Mouse (Mus musculus) myocyte (in vitro differentiated cells): ENCODE results near the gene Bcl9. TPM values are rescaled to one million over a fixed set of nuclear protein-coding genes. Genes with fewer than 3 reads are reported as not detected.

Experiments used
- H3K27me3 ChIP-seq: one replicate; pipeline ENCODE4 v1.6.1; 2011; ENCODE audit not compliant: control insufficient read depth, insufficient read depth, insufficient read length
- H3K36me3 ChIP-seq: one replicate; pipeline ENCODE4 v1.6.1; 2011; ENCODE audit not compliant: control insufficient read depth, insufficient read depth
- H3K4me2 ChIP-seq: one replicate; pipeline ENCODE4 v1.6.1; 2011; ENCODE audit warnings: low read depth, control low read depth
- H3K4me3 ChIP-seq: one replicate; pipeline ENCODE4 v1.5.1; 2011; ENCODE audit warnings: mild to moderate bottlenecking, control low read depth, moderate library complexity
- H3K79me2 ChIP-seq: one replicate; pipeline ENCODE4 v1.6.1; 2011; ENCODE audit not compliant: control insufficient read depth, insufficient read depth
- H3ac ChIP-seq: one replicate; pipeline ENCODE4 v1.6.1; 2011; ENCODE audit not compliant: control insufficient read depth, insufficient read length
- CEBPB ChIP-seq: IDR thresholded peaks from 2 replicates; pipeline ENCODE4 v1.6.1; 2011; ENCODE audit warnings: mild to moderate bottlenecking, moderate library complexity; ENCODE audit not compliant: poor library complexity, insufficient read depth, severe bottlenecking
- E2F4 ChIP-seq: IDR thresholded peaks from one replicate; pipeline ENCODE4 v1.6.1; 2011; ENCODE audit warnings: mild to moderate bottlenecking, control low read depth, moderate library complexity; ENCODE audit not compliant: insufficient read depth
- MAX ChIP-seq: IDR thresholded peaks from one replicate; pipeline ENCODE4 v1.6.1; 2011; ENCODE audit warnings: low read depth, mild to moderate bottlenecking, control low read depth
- MYOD1 ChIP-seq, 3 experiments: IDR thresholded peaks; one replicate each; pipeline ENCODE4 v1.6.1; 2011; ENCODE audit warnings: control low read depth in 2 of 3, low read depth in 2 of 3, mild to moderate bottlenecking in 2 of 3, moderate library complexity in 1 of 3; ENCODE audit not compliant: insufficient read length in 2 of 3, control insufficient read depth in 1 of 3
- MYOG ChIP-seq, 3 experiments: IDR thresholded peaks; one replicate each; pipeline ENCODE4 v1.6.1; 2011; ENCODE audit warnings: control low read depth in 2 of 3, low read depth in 2 of 3, mild to moderate bottlenecking in 2 of 3; ENCODE audit not compliant: insufficient read length in 2 of 3, control insufficient read depth in 1 of 3, insufficient read depth in 1 of 3
- POLR2A ChIP-seq: IDR thresholded peaks from one replicate; pipeline ENCODE4 v1.6.1; 2011; ENCODE audit warnings: low read depth, mild to moderate bottlenecking, control low read depth, moderate library complexity; ENCODE audit not compliant: insufficient read length
- POLR2AphosphoS2 ChIP-seq: IDR thresholded peaks from one replicate; pipeline ENCODE4 v1.6.1; 2011; ENCODE audit warnings: low read depth, control low read depth; ENCODE audit not compliant: insufficient read length
- REST ChIP-seq: IDR thresholded peaks from one replicate; pipeline ENCODE4 v1.6.1; 2011; ENCODE audit warnings: mild to moderate bottlenecking, control low read depth, moderate library complexity; ENCODE audit not compliant: insufficient read depth, insufficient read length
- SRF ChIP-seq: IDR thresholded peaks from one replicate; pipeline ENCODE4 v1.6.1; 2011; ENCODE audit warnings: low read depth; ENCODE audit not compliant: control insufficient read depth, insufficient read length
- TCF12 ChIP-seq: IDR thresholded peaks from one replicate; pipeline ENCODE4 v1.6.1; 2011; ENCODE audit warnings: mild to moderate bottlenecking, control low read depth; ENCODE audit not compliant: poor library complexity, insufficient read depth, severe bottlenecking
- TCF3 ChIP-seq: IDR thresholded peaks from one replicate; pipeline ENCODE4 v1.6.1; 2011; ENCODE audit warnings: low read depth, control low read depth; ENCODE audit not compliant: insufficient read length
- USF1 ChIP-seq: IDR thresholded peaks from one replicate; pipeline ENCODE4 v1.6.1; 2011; ENCODE audit warnings: low read depth, mild to moderate bottlenecking, control low read depth, moderate library complexity
- polyA plus RNA-seq: library from polyadenylated mRNA; unstranded; fragments of >200 nt; fragmentation: generic; extraction: Trizol; gene quantifications from one replicate; pipeline ENCODE4 v1.2.1, GENCODE M21; 2012; ENCODE audit warnings: missing spikeins

The Bcl9 gene
- polyA plus RNA-seq, 1 experiment, result 5.7 TPM

DNA sequence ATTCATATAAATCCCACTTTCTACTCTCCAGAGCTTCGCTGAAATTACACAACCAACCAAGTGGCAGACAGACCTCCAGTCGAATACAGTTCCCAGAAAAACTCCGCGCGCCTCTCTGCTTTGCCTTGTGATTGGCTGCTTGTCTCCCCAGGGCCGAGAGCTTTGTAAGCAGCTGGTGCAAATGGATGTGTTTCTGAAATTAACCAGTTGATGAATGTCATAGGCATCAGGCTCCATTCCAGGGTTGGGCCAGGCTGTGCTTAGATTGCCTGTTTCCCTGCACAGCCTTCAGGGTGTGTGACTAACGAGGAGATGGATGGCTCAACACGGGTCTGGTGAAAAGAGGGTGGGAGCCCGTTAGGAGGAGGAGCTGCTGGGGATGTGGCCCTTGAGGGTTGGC, 36.9 kb upstream of the Bcl9 start:
- Histone ChIP-seq H3K36me3 (no peaks in the 10 kb centered on the region), H3K4me3 (no peak overlapping the region), H3K4me2 (no peak overlapping the region), H3K27me3 (peaks cover 4% of the 10 kb centered on the region), H3ac (no peak overlapping the region), H3K79me2 (no peaks in the 10 kb centered on the region)
- TF ChIP-seq POLR2A (no peak), E2F4 (no peak), MYOD1 (IDR thresholded peaks at IDR 0.05; ENCODE audit: control insufficient read depth in 1 of 3, insufficient read length in 2 of 3, low read depth in 2 of 3) (no peak), REST (no peak), POLR2AphosphoS2 (no peak)

DNA sequence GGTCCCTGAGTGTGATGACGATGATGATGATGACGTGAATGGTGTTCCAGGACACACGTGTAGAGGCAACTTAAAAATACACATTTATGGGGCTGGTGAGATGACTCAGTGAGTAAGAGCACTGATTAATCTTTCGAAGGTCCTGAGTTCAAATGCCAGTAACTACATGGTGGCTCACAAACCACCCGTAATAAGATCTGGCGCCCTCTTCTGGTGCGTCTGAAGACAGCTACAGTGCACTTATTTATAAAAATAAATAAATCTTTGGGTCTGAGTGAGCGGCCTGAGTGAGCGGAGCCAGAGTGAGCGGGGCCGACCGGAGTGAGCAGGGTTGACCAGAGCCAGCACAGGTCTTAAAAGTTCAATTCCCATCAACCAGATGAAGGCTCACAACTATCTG, 34.5 kb upstream of the Bcl9 start:
- no peak overlapping the region for H3K4me2 ChIP-seq
- H3K79me2 ChIP-seq, result no peaks in the 10 kb centered on the region
- H3K27me3 ChIP-seq, result peaks cover 4% of the 10 kb centered on the region
- H3ac ChIP-seq, result no peak overlapping the region
- no peak for TF ChIP-seq MYOG (IDR thresholded peaks at IDR 0.05; ENCODE audit: control insufficient read depth in 1 of 3, insufficient read depth in 1 of 3, insufficient read length in 2 of 3, low read depth in 2 of 3)
- no peak overlapping the region for H3K4me3 ChIP-seq
- no peaks in the 10 kb centered on the region for H3K36me3 ChIP-seq

DNA sequence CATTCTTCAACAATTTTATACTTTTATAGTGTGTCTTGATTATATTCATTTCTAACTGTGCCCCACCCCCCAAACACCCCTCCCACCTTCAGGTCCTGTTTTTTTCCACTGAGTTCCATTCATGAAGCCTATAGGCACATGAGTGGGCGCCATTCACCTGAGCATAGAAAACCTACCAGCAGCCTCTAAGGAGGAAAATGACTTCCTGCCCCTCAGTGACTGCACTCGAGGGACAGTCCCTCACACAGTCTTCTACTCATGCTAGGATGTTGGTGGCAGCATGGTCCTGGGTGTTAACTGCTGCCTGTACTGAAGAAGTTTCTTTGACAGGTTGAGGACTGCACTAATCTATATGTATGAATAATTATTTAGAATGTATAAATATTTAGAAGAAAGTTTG, 30.1 kb upstream of the Bcl9 start:
- TF ChIP-seq REST (no peak), MYOD1 (IDR thresholded peaks at IDR 0.05; ENCODE audit: control insufficient read depth in 1 of 3, insufficient read length in 2 of 3, low read depth in 2 of 3) (no peak), CEBPB (no peak), E2F4 (no peak), TCF12 (no peak), MAX (no peak), MYOG (IDR thresholded peaks at IDR 0.05; ENCODE audit: control insufficient read depth in 1 of 3, insufficient read depth in 1 of 3, insufficient read length in 2 of 3, low read depth in 2 of 3) (no peak), USF1 (no peak), SRF (no peak), POLR2AphosphoS2 (no peak), POLR2A (no peak), TCF3 (no peak)
- Histone ChIP-seq H3K79me2 (no peaks in the 10 kb centered on the region), H3K4me3 (no peak overlapping the region), H3K27me3 (peaks cover 14% of the 10 kb centered on the region), H3K36me3 (no peaks in the 10 kb centered on the region), H3K4me2 (no peak overlapping the region), H3ac (no peak overlapping the region)

DNA sequence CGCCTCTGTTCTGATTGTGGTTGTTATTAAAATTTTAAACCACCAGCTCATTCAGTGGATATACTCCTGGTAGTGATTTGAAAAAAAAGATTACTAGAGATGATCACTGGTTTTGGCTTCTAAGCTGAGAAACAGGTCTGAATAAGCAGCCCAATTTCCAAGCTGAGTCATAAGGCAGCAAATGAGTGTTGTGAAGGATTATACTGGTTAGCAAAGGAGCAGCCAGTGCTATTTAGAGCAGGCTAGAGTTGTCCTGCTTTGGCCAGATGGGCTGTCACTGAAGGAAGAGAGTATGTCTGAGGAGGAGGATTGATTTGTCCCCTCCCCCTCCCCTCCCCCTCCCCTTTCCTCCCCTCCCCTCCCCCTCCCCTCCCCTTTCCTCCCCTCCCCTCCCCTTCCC, 29.6 kb upstream of the Bcl9 start:
- no peak overlapping the region for H3ac ChIP-seq
- no peak overlapping the region for H3K4me2 ChIP-seq
- no peak overlapping the region for H3K4me3 ChIP-seq
- TF ChIP-seq MYOD1 (IDR thresholded peaks at IDR 0.05; ENCODE audit: control insufficient read depth in 1 of 3, insufficient read length in 2 of 3, low read depth in 2 of 3) (no peak), MYOG (IDR thresholded peaks at IDR 0.05; ENCODE audit: control insufficient read depth in 1 of 3, insufficient read depth in 1 of 3, insufficient read length in 2 of 3, low read depth in 2 of 3) (no peak), USF1 (no peak), SRF (no peak), REST (no peak), TCF3 (no peak), TCF12 (no peak), MAX (no peak), POLR2AphosphoS2 (no peak), E2F4 (no peak), POLR2A (no peak), CEBPB (no peak)
- peaks cover 14% of the 10 kb centered on the region for H3K27me3 ChIP-seq
- H3K79me2 ChIP-seq, result no peaks in the 10 kb centered on the region
- no peaks in the 10 kb centered on the region for H3K36me3 ChIP-seq

DNA sequence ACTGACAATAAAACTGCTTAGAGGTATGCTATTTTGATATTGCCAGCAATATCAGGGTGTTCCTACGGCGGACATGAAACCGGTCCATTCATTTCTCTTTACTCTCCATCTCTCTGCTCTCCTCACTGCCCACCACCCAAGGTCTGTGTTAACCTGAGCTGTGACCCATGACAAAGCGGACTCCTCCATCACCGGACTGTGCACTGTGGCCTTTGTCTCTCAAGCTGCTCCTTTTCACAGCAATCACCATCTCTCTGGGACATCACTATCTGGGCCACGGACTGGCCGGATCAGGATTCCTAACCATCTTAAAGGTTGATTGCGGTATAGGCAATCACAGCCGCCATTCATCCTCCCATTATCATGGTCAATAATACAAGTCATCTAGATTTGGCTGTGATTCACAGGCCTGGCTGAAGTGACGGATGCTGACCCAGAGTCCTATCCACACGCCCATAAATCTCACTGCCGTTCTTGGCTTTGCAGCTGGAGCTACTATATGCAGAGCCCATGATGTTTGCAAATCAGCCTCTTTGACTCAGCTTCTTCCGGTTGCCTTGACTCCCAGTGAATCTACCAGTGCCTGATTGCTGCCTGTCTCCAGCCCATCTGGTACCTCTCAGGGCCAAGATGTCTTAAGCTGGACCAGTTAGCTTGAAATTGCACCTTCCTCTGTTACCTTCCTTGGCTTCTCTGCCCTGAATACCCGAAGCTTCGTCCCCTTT, 28.1 kb upstream of the Bcl9 start:
- no peak overlapping the region for H3K4me2 ChIP-seq
- TF ChIP-seq REST (no peak), E2F4 (no peak), TCF12 (no peak), MYOD1 (IDR thresholded peaks at IDR 0.05; ENCODE audit: control insufficient read depth in 1 of 3, insufficient read length in 2 of 3, low read depth in 2 of 3) (no peak), POLR2AphosphoS2 (no peak), USF1 (no peak), MYOG (IDR thresholded peaks at IDR 0.05; ENCODE audit: control insufficient read depth in 1 of 3, insufficient read depth in 1 of 3, insufficient read length in 2 of 3, low read depth in 2 of 3) (no peak), POLR2A (no peak), SRF (no peak), CEBPB (no peak), TCF3 (no peak), MAX (no peak)
- no peak overlapping the region for H3ac ChIP-seq
- H3K27me3 ChIP-seq, result peaks cover 14% of the 10 kb centered on the region
- no peak overlapping the region for H3K4me3 ChIP-seq
- H3K36me3 ChIP-seq, result no peaks in the 10 kb centered on the region
- H3K79me2 ChIP-seq, result no peaks in the 10 kb centered on the region
